Mouse (Mus musculus): ENCODE measurements around the gene Arg2.

Arg2 gene

DNA sequence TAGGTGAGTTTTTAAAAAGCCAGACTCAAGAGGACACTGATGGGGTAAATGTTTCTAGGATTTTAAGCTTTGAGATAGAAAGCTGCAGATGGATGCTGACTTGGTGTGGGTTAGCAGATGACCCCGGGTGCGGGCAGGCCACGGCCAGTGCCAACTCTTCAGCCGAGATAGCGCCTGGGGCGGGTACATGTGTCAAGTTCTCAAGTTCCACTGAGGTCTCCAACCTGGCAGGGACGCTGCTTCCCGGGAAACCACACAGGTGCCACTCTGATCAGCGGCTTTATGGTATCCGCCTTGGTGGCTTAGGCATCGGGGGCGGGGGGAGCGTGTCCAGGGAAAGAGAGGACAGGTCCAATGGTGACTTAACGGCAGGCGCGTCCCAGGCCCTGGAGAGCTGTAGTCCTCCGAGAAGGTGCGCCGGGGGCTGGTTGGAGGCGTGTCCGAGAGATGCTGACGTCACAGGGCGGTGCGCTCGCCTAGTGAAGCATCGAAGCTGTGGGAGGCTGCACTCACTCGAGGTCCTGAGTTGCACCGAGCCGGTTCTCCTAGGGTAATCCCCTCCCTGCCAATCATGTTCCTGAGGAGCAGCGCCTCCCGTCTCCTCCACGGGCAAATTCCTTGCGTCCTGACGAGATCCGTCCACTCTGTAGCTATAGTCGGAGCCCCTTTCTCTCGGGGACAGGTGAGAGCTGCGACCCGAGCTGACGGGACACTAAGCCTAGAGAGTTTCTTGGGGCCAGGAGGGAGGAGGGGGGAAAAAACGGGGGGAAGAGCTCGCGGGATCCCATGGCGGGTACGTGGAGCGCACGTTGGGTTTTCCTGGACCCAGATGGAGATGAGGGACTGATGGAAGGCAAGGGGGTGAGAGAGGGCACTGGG lies at the start of gene Arg2:
Gene Arg2 (plus strand): TSS at position 479 of the 879 bp plus-strand sequence.
- peak; percentile 70 for DNase-seq (ENCODE audit: low read depth, low spot score)

DNA sequence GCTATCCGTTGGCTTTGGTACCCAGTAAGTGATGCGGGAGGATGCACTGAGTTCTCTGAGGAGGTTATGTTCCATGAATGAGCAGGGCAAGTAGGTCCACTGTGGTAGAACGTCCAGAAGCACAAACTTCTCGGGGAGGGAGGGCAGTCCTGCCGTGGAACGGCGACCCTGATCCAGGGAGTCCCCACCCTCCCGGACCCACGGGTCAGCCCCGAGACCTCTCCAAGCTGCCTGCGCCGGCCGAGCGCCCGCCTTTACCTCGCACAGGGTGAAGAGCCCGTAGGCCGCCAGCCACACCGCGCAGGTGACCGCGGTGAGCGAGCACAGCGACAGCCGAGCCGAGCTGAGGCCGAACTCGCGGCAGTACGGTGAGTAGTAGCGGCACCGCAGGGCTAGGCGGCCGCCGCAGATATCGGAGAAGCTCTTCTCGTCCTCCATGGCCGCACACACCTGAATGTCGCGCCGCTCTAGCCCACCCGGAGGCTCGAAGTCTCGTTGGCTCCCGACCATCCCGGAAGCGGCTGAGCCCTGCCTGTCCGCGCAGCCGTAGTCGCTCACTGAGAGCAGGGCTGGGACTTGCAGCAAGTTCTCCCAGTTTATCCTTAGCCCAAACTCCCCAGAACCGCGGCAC lies 41.3 kb upstream of the Arg2 start, which contains the start of gene Pigh:
Gene Pigh (minus strand): TSS at position 470 of the 631 bp plus-strand sequence.
- DNase-seq (ENCODE audit: low read depth, low spot score): peak; percentile 83

DNA sequence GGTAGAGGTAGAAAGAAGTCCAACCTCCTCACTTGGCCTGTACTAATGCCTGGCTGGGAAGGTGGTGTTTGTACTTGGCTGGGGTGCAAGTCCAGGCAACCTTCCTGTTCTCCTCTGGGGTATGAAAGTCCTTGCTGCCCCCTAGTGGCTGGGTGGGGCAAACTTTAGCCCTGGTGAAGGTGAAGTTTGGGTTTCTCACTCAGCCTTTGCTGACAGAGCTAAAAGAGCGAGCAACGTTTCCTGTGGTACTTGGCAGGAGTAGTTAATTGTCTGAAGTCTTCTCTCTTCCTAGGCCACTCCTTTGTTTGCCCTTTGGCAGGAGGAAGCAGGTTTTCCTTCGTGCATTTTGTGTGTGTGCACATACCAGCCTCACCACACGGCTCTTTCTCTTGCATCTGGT lies 38.0 kb upstream of the Arg2 start:
- DNase-seq (ENCODE audit: low read depth, low spot score): no peak

DNA sequence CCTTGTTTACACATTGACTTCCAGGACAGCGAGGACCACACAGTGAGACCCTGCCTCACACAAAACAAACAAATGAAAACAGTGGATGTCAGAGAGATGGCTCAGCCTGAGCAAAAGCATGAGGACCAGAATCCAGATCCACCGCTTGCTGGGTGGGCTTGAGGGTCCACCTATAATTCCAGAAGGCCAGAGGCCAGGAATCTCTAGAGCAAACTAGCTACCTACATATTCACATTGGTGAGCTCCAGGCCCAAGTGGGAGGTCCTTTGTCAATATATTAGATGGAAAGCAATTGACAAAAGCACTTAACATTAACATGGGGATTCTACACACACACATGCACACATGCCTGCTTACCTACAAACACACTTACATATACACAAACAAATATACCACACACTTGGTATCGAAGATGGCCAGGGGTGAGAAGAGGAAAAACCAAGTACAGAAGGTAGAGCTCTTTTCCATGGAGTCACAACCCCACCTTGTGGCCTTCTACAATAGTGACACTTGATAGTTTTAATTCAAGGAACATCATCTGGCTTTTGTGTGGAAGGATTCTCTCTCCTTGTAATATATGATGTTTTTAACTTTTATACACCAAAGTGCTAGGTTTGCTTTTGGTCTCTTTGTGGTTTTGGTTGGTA lies 33.3 kb upstream of the Arg2 start:
- peak; percentile 29 for DNase-seq (ENCODE audit: low read depth, low spot score)

DNA sequence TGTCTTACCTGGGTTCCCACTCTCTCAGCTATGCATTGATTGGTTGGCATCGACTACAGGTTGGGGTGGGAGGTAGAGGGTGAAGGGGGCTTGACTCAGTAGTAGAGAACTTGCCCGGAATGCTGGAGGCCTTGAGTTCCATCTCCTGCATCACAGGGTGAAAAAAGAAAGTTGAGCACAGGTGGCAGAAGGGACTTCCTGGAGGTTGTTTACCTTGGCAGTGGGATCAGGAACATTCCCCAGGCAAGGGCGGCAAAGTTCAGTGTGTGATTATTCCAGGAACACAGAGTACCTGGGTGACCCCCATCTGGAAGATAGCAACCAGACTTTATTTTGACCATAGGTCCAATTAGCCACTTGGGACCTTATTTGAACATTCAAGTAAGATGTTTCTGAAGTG lies 26.8 kb upstream of the Arg2 start:
- DNase-seq (ENCODE audit: low read depth, low spot score): no peak

DNA sequence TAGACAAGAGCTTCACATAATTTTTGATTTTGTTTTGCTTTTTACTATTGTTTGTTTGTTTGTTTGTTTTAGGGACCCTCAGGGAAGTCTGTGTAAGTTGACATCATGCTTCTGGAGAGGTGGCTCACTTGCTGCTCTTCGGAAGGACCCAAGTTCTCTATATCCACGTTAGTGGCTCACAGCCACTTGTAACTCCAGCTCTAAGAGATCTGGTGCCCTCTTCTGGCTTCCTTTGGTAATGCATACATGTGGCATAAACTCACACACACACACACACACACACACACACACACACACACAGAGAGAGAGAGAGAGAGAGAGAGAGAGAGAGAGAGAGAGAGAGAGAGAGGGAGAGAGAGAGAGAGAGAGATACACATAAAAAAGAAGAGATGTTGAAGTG lies 26.0 kb upstream of the Arg2 start:
- DNase-seq (ENCODE audit: low read depth, low spot score): no peak

DNA sequence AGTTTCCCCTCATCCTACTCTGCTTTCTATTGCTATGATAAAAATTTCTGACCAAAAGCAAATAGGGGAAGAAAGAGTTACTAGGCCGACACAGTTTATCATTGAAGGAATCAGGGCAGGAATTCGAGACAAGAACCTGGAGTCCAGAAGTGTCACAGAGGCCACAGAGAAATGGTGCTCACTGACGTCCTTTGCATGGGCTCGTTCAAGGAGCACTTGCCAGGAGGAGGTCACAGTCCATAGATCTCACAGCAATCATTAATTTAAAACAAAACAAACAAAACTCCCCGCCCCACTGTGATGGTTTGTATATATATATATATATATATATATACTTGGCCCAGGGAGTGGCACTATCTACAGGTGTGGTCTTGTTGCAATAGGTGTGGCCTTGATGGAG lies 25.3 kb upstream of the Arg2 start:
- DNase-seq (ENCODE audit: low read depth, low spot score): no peak

DNA sequence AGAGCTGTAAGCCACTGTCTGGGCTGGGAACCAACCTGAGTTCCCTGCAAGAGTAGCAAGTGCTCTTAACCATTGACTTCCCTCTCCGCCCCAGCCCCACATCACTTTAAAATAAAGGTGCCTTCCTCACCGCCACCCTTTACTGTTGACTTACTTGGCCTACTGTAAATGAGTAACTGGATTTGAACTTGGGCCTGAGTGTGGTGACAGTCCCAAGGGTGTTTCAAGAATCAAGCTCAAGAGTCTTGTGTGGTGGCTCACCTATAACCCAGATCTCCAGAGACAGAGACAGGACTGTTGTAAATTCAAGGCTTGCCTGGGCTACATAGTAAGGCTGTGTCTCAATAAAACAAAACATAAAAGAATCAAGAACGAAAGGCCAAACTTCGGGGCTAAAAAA lies 11.6 kb upstream of the Arg2 start:
- DNase-seq (ENCODE audit: low read depth, low spot score): no peak

DNA sequence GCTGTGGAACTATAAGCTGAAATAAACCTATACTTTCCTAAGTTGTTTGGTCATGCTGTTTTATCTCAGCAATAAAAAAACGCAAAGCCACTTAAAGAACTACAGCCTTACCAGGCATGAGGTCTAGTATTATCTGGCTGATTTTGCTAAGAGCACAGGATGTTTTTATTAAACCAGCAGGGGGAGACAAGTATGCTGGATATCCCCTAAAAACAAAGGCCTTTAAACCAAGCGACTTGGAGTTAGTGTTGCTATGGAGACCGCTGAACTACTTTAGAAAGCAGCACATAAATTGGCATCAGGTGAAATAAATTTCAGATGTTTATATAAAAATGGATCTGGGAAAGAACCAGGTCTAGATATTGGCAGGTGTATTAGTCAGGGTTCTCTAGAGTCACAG lies 7.8 kb upstream of the Arg2 start:
- DNase-seq (ENCODE audit: low read depth, low spot score): no peak

DNA sequence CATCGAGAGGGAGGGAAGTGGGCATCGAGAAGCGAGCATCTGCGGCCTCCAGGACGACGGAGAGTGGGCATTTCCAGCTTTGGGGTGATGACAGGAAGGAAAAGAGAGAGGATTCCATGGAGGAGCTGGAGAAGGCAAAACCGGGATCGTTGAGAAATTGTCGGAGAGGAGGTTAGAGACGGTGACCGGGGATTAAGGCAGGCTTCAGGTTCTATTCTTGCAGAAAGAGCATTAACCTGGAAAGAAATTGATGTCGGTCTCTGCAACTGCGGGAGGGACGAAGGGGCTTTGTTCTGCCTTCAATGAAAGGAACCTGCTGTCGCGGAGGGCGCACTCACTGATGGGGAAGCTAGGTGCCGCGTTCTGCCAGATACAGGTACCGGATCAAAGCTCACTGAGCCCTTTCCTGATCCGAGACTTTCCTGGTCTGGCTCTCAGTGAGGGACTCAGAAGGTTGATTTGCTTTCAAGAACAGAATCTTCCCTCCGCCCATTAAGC lies 650 bp downstream of the Arg2 start:
- DNase-seq (ENCODE audit: low read depth, low spot score): no peak

DNA sequence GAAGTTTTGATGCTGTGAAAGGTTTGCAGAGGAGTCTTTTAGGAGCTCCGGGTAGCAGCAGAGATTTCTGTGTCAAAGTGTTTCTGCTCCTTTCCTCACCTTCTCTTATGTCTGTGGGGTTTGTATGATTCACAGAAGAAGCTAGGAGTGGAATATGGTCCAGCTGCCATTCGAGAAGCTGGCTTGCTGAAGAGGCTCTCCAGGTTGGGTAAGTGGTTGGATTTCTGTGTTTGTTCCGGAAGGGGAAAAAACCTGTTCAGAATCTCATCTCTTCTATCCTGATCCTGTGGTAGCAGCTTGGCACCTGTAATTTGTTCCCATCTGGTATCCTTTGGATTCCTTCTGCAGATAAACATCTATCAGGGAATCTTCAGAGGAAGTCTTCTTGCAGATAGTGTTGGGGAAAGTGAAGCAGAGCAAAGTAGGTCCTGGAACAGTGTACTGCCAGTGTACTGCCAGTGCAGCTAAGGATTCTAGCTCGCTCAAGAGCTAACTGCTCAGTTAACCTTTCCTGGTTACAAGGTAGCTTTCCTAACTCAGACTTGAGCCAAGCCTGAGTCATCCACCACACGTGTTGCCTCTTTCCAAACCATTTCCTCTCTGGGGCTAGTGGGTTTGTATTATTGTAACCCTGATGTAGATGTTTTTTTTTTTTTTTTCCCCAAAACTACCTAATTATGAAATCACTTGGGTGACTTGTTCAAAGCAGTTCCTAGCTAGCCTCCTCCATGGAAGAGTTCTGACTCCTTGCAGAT lies 1.3 kb downstream of the Arg2 start:
- no peak for DNase-seq (ENCODE audit: low read depth, low spot score)

DNA sequence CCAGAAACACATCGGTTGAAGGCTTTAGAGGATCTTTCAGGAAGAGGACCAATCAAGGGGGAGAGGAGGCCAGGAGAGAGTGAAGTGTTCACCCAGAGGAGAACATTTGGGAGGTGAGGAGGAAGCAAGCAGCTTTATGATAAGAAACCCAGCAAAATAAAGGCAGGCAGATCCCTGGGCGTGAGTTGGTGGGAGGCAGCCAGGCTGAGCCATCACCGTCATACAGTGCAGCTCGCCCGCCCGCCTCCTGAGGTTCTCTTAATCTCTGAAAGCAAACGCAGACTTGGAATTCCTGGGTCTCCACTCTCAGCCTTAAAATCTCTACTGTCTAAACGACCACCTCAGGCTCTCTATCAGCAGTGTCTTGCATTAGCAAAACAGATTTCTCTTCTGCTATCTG lies 4.1 kb downstream of the Arg2 start:
- DNase-seq (ENCODE audit: low read depth, low spot score): no peak

DNA sequence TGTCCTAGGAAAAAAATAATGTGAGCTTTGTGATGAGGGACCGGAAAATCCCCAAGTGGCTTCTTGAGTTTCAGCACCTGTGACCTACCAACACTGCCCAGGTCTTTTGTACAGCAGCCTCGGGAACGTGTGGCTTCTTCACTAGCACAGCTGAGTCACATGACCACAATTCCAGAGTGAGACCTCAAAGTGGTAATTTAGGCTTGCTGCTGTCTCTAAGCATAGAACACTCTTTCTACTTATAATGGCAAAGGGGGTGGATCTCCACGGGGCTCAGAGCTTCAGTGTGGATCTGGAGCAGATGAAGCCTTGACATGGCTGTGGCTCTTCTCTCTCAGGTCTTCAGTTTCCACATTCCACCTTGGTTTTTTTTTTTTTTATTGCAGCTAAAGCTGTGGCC lies 4.5 kb downstream of the Arg2 start:
- DNase-seq (ENCODE audit: low read depth, low spot score): no peak

DNA sequence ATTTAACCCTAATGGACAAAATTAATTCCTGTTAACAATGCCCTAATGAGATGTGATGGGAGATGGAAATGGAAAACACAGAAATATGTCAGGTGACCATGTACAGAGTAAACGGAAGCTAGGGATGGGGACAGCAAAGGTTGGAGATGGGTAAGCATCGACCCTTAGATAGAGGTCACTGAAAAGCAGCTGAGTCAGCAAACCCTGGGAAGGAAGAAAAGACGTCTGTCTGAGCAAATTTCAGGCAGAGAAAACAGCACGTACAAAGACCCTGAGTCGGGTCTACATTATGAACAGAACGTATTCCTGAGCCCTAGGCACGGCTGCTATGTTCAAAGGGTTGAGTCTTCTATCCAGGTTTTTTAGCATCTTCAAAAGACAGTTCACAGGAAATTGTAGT lies 6.4 kb downstream of the Arg2 start:
- no peak for DNase-seq (ENCODE audit: low read depth, low spot score)

DNA sequence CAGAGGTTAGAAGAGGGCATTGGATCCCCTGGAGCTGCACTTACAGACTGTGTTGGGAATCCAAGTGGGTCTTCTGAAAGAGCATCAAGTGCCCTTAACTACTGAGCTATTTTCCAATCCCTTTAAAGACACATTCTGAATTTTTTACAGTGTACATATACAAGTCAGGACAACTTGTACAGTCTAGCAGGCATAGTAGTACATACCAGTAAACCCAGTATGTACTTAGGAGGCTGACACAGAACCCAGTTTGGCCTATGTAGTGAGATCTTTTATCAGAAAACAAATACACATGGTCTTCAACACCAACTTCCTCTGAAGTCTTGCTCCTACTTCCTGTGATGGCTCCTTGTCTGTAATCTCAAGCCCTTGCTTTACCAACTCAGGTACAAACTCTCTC lies 8.4 kb downstream of the Arg2 start:
- DNase-seq (ENCODE audit: low read depth, low spot score): no peak

DNA sequence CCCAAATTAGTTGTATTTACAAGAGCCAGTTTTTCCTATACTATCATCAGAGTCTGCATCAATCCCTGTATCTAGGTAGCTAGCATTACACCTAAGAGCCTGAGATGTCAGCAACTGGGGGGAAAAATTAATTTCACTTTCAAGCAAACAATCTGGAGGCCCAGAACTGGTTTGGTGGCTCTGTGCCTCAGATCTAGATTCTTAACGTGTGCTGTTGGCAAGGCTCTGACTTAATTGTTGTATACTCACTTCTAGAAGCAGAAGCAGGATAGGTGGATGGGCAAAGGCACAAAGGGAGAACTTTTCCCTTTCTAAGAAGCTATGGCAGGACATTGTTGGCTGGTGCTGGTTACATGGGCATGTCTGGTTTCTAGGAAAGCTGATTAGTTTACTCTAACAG lies 8.8 kb downstream of the Arg2 start:
- DNase-seq (ENCODE audit: low read depth, low spot score): no peak

DNA sequence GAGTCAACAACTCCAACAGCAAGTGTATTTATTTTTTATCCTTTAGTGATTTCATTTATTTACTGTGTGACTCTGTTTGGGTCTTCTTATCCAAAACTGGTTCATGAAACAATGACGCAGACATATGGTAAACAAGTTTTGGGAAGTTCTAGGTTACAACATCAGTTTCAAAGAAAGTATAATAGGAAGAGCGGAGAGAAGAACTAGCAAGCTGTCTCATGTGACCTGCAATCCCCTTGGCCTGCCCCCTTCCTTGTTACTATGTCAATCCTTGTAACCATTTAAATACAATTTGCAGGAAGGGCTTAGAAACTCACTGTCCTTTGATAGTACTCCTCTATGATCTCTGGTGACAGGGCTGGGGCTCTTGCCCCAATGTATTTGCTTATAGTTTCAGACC lies 10.2 kb downstream of the Arg2 start:
- no peak for DNase-seq (ENCODE audit: low read depth, low spot score)

DNA sequence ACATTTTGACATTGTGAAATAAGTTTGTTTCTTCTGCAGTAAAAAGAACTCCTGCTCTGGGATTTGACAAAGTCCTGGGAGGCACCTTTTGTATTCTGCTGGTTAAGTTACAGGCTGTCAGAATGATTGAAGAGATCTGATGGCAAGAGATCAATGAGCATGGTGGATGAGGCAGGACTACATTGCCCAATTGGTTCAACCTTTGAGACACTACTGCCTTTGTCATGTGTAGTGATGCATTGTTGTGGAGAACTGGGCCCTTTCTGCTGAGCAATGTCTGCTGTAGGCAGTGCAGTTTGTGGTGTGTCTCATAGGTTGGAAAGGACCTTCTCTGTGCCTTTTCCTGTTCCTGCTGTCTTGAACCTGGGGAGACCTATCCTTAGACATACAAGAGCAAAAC lies 10.8 kb downstream of the Arg2 start:
- no peak for DNase-seq (ENCODE audit: low read depth, low spot score)

DNA sequence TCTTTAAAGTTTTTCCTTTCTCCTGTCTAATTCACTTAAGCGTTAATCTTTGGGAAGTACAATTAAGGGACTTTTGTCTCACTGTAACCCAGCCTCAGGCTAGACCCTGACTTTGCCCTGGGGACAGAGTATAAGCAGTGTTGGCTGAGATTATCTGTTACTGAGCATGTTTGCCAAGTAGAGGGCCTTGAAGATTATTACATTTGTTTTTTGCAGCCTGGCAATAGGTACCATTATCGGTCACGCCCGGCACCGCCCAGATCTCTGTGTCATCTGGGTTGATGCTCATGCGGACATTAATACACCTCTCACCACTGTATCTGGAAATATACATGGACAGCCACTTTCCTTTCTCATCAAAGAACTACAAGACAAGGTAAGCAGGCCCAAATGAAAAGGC lies 19.1 kb downstream of the Arg2 start:
- no peak for DNase-seq (ENCODE audit: low read depth, low spot score)

DNA sequence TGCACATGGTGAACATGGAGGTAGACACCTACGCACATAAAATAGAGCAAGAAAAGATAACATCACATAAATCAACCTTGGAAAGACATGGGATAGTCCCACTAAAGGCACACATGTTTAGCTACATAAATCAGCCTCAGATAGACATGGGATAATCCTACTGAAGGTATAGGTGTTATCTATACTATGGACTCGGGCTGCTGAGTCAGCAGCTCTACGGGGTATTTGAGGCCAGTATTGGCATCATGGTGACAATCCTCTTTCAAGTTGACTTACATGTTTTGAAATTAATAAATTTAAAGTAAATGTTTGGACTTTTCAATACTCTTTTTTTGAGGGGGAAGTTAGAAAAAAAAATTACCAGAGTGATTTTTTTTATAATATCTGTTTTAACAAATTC lies 32.3 kb downstream of the Arg2 start:
- no peak for DNase-seq (ENCODE audit: low read depth, low spot score)

DNA sequence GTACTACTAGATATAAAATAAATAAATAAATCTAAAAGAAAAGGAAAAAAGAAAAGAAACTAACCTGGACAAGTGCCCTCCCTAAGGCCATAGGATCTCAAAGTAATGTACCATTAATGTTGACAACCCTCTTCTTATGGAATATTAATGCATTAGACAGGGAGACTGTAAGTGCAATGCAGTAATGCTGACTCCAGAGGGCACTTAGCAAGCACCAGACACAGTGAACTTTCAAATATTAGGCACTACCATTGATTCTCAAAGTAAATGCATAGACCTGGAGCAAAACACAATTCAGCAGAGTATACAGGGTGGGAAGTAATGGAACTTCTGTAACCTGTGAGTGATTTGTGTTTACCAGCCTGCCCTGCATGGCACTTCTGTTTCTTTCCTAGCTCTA lies 38.6 kb downstream of the Arg2 start:
- no peak for DNase-seq (ENCODE audit: low read depth, low spot score)

DNA sequence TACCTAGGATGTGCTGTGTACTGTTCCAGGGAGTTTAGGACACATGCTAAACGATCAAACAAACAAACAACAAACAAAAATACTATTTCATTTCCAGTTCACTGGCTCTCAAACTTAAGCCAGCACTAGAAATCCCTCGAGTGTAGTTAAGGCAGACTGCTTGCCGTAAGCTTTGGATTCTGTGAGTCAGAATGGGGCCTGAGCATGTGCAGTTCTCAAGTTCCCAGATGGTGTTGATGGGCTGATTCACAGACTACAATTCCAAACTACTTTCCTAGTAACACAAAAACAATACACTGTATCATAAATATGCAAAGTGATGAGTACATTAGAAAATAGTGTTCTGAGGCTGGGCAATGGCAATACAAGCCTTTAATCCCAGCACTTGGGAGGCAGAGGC lies 39.8 kb downstream of the Arg2 start:
- DNase-seq (ENCODE audit: low read depth, low spot score): no peak
